Mouse (Mus musculus): ENCODE data around the gene Mdm4. TPM values are rescaled to one million over a fixed set of nuclear protein-coding genes. Genes with fewer than 3 reads are reported as not detected.
A peak's percentile ranks its signal among the peaks of the same experiment; 100 is the strongest.

The Mdm4 gene
- polyA plus RNA-seq, 1 experiment from 2014 or later: 10.0 TPM

DNA sequence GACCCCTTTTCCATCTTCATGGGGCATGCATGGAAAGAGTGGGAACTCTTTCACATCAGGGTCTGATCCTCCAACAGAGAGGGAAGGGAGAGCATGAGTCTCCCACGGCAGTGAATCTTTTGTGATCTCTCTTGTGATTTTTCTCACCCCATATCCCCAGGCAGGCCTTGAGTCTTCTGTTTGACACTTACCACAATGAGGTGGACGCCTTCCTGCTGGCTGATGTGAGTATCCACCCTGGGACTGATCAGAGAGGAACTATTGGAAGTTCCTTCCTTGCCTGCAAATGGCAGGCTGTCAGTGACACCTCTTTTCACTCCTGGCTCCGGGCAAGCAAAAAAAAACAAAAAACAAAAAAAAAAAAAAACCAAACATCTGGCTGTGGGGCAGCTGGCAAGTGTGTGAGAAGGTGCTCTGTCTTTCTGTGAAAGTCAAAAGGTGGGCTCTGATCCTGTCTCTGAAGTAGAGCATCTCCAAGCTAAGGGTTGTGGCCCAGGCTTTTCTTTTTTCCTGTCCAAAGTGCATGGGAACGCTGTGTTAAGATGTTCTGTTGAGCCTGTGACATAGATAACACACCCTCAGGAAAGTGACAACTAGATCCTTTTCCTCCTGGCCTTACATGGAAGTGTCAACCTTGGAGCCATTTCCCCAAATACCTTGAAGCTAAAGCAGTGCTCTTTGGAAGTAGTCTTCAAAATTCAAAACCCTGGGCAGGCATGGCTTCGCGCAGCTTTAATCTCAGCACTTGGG lies 45.5 kb upstream of the Mdm4 start:
- peaks cover 8% of the 10 kb centered on the region; the same call in 1 of the 2 replicates for H3K4me1 ChIP-seq (replicated peaks; ENCODE audit: control insufficient read depth, insufficient read depth, low read length)
- no peak overlapping the region for H3K9ac ChIP-seq (ENCODE audit: low read depth, low read length)
- H3K27me3 ChIP-seq (replicated peaks; ENCODE audit: control insufficient read depth, insufficient read depth, low read length): no peaks in the 10 kb centered on the region
- H3K4me2 ChIP-seq (replicated peaks; ENCODE audit: low read depth): no peak overlapping the region
- H3K9me3 ChIP-seq (ENCODE audit: control insufficient read depth): no peaks in the 10 kb centered on the region
- no peak for ATAC-seq
- peaks cover 22% of the 10 kb centered on the region; the same call in 1 of the 2 replicates for H3K36me3 ChIP-seq (ENCODE audit: control insufficient read depth, insufficient read depth)
- no peak overlapping the region for H3K27ac ChIP-seq (ENCODE audit: low read depth, low read length)
- H3K4me3 ChIP-seq (ENCODE audit: low read depth, low read length): no peak overlapping the region
- 77% methylated on average over 6 of the region's 6 CpGs for WGBS
- no peak for TF ChIP-seq CTCF (IDR thresholded peaks at IDR 0.05; ENCODE audit: low read depth)

DNA sequence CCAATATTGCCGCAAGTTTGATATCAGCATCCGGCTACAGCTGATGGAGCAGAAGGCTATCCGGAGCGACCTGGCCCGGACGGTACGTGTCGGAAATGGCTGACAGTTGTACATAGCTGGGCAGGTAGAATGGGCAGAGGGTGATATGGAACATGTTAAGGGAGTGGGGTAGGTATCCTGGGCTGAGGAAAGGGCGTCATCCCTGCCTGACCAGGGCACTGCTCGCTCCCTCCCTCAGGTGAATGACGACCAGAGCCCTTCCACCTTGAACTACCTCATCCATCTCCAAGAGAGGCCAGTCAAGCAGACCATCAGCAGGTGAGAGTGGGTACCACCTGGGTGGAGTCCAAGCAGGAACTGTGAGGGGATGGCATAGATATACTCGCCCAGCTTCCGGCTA lies 44.2 kb upstream of the Mdm4 start:
- no peak overlapping the region for H3K4me2 ChIP-seq (replicated peaks; ENCODE audit: low read depth)
- H3K4me1 ChIP-seq (replicated peaks; ENCODE audit: control insufficient read depth, insufficient read depth, low read length): peaks cover 10% of the 10 kb centered on the region; the same call in 1 of the 2 replicates
- H3K36me3 ChIP-seq (ENCODE audit: control insufficient read depth, insufficient read depth): peaks cover 16% of the 10 kb centered on the region; the same call in 1 of the 2 replicates
- H3K9ac ChIP-seq (ENCODE audit: low read depth, low read length): no peak overlapping the region
- no peak overlapping the region for H3K27ac ChIP-seq (ENCODE audit: low read depth, low read length)
- H3K27me3 ChIP-seq (replicated peaks; ENCODE audit: control insufficient read depth, insufficient read depth, low read length): no peaks in the 10 kb centered on the region
- ATAC-seq: no peak
- 96% methylated on average over 13 of the region's 13 CpGs for WGBS
- TF ChIP-seq CTCF (IDR thresholded peaks at IDR 0.05; ENCODE audit: low read depth): no peak
- H3K9me3 ChIP-seq (ENCODE audit: control insufficient read depth): no peaks in the 10 kb centered on the region
- no peak overlapping the region for H3K4me3 ChIP-seq (ENCODE audit: low read depth, low read length)

DNA sequence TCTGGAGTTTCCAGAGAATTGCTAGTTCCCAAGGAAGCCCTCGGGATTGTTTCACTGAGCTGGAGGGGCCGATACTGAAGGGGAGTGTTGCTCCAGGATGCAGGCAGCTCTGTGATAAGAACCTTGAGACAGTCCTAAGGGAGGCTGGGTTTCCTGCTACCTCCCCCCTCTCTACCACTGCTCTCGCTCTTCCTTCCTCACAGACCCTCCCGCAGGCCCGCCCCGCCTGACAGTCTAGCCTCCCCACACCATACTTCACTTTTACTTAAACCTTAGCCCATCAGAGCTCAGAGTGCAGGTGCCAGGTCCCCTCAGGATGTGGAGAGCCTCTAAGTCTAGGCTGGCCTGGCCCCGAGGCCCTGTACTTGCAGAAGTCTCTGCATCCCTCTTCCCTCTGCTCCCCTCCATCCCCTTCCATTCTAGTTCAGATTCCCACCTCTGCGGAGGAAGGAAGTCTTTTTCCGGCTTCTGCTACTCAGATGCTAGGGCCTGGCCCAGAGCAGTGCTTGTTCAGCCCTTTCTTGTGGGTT lies 43.0 kb upstream of the Mdm4 start:
- 65% methylated on average over 9 of the region's 9 CpGs for WGBS
- peaks cover 10% of the 10 kb centered on the region; the same call in 1 of the 2 replicates for H3K4me1 ChIP-seq (replicated peaks; ENCODE audit: control insufficient read depth, insufficient read depth, low read length)
- H3K27me3 ChIP-seq (replicated peaks; ENCODE audit: control insufficient read depth, insufficient read depth, low read length): no peaks in the 10 kb centered on the region
- no peak for ATAC-seq
- TF ChIP-seq CTCF (IDR thresholded peaks at IDR 0.05; ENCODE audit: low read depth): no peak
- H3K4me3 ChIP-seq (ENCODE audit: low read depth, low read length): no peak overlapping the region
- H3K9ac ChIP-seq (ENCODE audit: low read depth, low read length): no peak overlapping the region
- H3K36me3 ChIP-seq (ENCODE audit: control insufficient read depth, insufficient read depth): peaks cover 20% of the 10 kb centered on the region; the same call in 1 of the 2 replicates
- no peaks in the 10 kb centered on the region for H3K9me3 ChIP-seq (ENCODE audit: control insufficient read depth)
- no peak overlapping the region for H3K4me2 ChIP-seq (replicated peaks; ENCODE audit: low read depth)
- H3K27ac ChIP-seq (ENCODE audit: low read depth, low read length): 0 out of 2 replicates have a peak overlapping the region, but pooled peaks have one; percentile 50

DNA sequence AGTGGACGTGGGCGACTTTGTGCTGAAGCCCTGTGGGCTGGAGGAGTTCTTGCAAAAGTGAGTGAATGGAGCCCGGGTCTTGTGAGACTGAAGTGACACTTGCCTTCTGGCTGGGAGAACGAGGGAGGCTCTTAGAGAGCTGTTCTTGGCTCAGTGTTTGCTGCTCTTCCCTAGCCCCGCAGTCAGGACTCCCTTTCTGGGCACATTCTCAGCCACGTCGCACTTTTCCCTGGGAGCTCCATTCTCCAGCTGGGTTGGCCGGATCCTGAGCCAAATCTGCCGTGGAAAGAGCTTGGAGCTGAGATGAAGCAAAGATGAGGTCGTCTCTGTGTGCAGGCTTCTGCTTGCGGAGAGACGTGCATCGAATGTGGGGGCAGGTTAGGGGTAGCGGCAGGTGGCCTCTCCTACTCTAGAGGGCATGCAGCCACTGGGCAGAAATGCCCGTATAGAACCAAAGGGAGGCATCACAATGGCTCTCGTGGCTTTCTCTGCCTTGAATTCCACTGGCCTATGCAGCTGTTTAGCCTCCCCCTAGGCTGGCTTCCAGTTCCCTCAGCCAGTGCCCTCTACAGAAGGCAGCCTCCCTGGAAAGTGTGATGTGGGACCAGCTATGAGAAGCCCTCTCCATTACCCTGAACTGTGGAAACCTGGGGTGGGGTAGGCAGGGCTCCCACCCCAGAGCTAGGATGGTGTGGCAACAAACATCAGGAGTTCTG lies 41.5 kb upstream of the Mdm4 start:
- 74% methylated on average over 16 of the region's 16 CpGs for WGBS
- no peak overlapping the region for H3K9ac ChIP-seq (ENCODE audit: low read depth, low read length)
- TF ChIP-seq CTCF (IDR thresholded peaks at IDR 0.05; ENCODE audit: low read depth): no peak
- H3K36me3 ChIP-seq (ENCODE audit: control insufficient read depth, insufficient read depth): peaks cover 24% of the 10 kb centered on the region
- peaks cover 4% of the 10 kb centered on the region; the same call in 1 of the 2 replicates for H3K4me1 ChIP-seq (replicated peaks; ENCODE audit: control insufficient read depth, insufficient read depth, low read length)
- no peak overlapping the region for H3K4me2 ChIP-seq (replicated peaks; ENCODE audit: low read depth)
- no peaks in the 10 kb centered on the region for H3K9me3 ChIP-seq (ENCODE audit: control insufficient read depth)
- H3K27ac ChIP-seq (ENCODE audit: low read depth, low read length): no peak overlapping the region; the same call in 1 of the 2 replicates
- no peak overlapping the region for H3K4me3 ChIP-seq (ENCODE audit: low read depth, low read length)
- no peaks in the 10 kb centered on the region for H3K27me3 ChIP-seq (replicated peaks; ENCODE audit: control insufficient read depth, insufficient read depth, low read length)
- ATAC-seq: no peak

DNA sequence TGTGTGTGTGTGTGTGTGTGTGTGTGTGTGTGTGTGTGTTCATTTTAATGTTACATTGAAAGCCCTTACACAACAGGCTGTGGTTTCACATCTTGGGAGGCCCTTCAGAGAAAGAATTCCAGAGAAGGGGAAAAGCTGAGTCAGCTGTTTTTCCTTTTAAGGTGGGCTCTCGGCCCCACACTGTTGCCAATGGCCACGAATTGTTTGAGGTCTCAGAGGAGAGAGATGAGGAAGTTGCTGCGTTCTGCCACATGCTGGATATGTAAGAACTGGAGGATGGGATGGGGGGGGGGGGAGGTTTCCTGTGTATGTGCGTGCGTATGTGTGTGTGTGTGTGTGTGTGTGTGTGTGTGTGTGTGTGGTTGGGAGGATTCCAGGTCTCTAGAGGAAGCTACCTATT lies 39.8 kb upstream of the Mdm4 start:
- Histone ChIP-seq H3K36me3 (ENCODE audit: control insufficient read depth, insufficient read depth) (peaks cover 32% of the 10 kb centered on the region), H3K9ac (ENCODE audit: low read depth, low read length) (no peak overlapping the region), H3K4me1 (replicated peaks; ENCODE audit: control insufficient read depth, insufficient read depth, low read length) (peaks cover 2% of the 10 kb centered on the region; the same call in 1 of the 2 replicates), H3K4me3 (ENCODE audit: low read depth, low read length) (no peak overlapping the region), H3K27me3 (replicated peaks; ENCODE audit: control insufficient read depth, insufficient read depth, low read length) (no peaks in the 10 kb centered on the region), H3K4me2 (replicated peaks; ENCODE audit: low read depth) (no peak overlapping the region), H3K27ac (ENCODE audit: low read depth, low read length) (no peak overlapping the region), H3K9me3 (ENCODE audit: control insufficient read depth) (no peaks in the 10 kb centered on the region)
- peak; percentile 25; the same call in 1 of the 2 replicates for ATAC-seq
- WGBS: 34% methylated on average over 3 of the region's 5 CpGs
- no peak for TF ChIP-seq CTCF (IDR thresholded peaks at IDR 0.05; ENCODE audit: low read depth)
